Mouse (Mus musculus) MN1 (cell line): ENCODE measurements around the gene Chn1.
"Not testable (repeated sequence)": the region's sequence is repeated elsewhere in the genome, so short reads cannot be mapped to it uniquely, and the experiment has no call there.

Experiments
- DNase-seq: peaks from one replicate; pipeline ENCODE4 v3.0.0-alpha.2; 2016; ENCODE audit warnings: low spot score

Chn1 gene

DNA sequence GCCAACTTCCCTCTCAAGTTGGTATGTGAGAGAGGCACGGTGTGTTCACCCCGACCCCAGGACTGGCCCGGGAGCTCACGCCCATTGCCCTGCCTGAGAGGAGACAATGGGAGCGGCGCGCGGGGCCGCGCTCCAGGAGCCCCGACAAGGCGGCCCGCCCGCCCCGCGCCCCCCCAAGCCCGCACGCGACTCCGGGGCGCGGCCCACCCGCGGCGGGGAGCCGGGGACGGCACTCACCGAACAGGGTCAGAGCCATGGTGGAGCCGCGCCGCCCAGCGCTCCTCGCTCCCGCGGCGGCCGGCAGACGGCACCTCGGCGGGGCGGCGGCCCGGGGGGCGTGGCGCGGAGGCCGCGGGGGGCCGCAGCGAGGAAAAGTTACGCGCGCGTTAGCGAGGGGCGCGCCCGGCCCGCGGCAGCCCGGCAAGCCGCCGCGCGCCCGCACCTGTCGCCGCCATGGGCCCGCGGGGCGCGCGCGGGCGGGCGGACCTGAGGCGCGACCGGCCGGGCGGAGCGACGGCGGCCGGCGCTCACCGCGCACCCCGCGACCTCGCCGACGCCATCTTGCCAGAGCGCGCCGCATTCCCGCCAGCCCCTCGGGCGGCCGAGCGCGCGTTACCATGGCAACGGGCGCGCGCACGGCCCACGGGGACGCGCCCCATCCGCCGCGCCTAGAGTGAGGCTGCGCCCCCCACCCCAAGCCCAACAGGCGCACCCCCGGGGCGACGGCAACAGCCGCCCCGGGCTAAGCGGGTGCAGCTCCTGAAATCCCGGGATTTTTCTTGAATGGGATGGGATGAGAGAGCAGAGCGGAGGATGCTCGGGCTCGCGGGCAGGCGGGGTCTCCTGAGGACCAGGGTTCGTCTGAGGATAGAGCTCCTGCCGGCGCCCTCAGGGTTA, at the start of gene Chn1:
Chn1 (minus strand) TSS at position 561 of the 897 bp plus-strand sequence.
- DNase-seq: peak; percentile 84

DNA sequence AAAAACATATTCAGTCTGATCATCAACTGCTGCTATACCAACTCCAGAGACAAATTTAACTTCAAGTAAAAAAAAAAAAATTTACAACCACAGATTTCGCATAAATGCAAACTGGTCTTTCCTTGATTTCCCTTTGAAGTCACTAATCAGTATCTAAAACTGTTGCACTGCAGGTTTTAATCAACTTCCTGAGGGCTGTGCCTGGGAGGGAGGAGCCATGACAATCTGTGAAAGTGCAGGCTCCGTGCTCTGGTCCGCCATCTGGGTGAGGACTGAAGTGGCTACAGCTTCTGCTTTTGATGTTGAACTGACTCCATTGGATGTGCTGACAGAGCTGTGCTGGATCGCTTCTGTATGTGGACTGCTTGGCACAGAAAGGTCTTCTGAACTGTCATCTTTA, 43.6 kb upstream of the Chn1 start:
- no peak for DNase-seq

DNA sequence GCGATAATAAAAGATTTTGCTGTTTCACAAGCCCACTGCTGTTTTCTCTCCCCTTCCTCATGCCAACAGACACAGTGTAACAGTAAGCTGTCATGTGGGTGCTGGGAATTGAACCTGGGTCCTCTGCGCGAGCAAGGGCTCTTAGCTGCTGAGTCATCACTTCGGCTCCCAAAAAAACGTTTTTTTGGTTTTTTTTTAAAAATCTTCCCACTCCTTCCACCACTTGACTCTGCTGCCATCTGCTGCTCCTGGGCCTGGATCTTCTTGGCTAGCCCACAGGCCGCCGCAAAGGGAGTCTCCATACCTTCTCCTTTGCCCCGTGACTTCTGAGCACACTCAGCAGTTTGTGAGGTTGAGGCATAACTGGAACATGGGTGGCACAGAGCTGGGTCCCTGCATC, 32.5 kb upstream of the Chn1 start:
- no peak for DNase-seq

DNA sequence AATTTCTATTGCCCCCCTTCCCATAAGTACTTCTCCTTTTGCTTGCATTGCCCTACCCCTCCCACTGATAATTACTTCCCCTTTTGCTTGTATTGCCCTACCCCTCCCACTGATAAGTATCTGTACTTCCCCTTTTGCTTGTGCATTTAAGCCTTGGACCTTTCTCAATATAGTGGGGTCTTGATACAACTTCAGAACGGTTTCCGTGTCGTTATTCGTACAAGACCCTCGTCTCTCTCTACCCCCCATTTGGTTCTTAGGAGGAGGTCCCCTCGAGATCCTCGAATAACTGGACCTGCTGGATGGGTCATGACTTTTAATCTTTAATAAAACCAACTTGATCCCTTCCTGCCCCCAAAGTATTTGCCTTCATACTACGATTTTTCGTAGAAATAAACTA, 25.0 kb upstream of the Chn1 start:
- not testable (repeated sequence) for DNase-seq

DNA sequence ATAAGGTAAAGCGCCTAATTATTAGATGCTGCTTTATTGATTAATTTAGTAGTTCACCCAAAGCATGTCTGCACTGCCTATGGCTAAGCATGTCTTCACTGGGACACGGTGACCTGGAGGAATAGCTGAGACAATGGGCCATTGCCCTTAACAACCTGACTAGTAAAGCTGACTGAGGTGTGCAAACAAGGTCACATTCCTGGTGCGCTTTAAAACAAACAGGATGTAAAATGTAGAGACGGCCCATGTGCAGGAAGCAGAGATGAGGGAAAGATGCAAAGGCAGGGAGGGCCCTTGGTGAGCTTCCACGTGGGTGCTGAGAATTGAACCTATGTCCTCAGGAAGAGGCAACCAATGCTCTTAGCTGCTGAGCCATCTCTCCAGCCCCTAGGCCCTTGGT, 23.6 kb upstream of the Chn1 start:
- no peak for DNase-seq

DNA sequence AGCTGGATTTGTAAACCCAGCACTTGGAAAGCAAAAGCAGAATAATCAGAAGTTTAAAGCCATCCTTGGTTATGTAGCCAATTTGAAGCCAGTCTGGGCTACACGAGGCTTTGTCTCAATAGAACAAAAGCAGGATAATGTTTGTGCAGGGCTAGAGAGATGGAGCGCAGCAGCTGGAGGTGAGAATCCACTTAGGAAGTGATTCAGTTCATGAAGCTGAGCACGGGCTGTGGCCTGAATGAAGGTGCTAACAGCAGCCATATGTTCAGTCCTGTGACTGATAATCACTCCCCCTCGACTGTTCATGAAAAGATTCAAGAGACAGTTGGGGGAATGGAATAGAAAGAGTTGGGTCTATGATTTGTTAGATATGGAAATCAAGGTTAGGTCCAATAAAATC, 23.0 kb upstream of the Chn1 start:
- DNase-seq: no peak

DNA sequence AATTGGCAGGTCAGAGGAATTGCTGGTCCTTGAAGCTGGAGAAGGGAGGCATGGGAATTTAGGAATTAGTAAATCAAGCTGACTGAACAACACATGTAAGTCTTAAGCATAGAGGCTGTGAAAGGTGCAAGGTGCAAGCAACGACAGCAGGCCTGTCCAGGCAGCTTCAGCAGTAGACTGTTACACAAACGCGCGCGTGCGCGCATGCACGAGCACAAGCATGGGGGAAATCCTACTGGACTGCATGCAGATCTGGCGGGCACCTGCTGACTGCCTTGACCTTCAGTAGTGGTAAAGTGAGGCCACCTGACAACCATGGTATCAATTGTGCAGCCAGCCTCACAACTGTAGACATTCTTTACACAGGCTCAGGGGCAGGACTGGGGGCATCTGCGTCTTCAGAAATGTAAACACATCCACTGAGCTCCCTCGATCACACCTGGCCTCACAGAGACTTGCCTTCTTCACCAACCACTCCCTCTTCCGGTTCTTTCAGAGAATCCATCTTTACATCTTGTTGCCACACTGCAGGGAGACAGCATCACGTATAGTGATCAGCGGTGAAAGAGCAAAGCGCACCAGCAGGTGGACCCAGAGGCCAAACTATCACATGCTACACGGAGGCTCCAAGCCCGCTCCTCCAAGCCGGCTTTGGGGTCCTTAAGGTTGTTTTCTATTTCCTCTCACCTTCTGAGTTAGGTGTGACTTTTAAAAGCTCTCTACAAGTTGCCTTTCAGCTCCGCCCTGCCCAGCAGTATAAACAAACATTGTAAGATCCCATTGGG, 16.9 kb upstream of the Chn1 start:
- DNase-seq: no peak

DNA sequence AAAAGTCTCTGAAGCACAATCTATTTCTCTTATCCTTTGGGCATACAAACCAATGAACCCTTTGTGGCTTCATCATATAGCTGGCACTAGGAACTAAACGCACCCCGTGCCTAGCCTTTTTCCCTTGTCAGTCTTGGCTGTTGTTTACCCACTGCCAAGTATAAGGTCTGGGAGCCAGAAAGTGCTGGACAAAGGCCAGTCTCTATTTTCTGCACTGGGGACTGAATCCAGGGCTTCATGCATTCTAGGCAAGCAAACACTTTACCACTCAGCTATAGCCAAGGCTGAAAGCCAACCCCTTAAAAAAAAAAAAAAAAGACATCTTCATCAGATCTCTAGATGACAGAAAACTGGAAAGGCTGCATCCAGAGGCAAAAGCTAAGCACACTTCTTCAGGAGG, 15.2 kb upstream of the Chn1 start:
- DNase-seq: no peak

DNA sequence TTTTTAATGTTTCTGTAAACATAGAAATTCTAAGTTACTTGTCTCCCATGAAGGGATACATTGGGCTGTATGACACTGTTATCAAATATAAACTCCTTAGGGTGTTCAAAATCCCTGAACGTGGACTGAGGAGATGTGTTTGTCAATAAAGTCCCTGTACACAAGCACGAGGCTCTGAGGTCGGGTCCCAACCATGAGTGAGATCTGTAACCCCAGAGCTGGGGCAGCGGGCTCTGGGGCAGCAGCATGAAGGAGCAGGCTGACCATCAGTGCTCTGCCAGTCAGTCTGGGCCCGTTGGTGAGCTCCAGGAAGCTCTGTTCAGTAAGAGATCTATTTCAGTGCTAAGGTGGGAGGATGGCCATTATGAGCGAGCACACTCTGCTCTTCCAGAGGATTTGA, 13.2 kb upstream of the Chn1 start:
- no peak for DNase-seq

DNA sequence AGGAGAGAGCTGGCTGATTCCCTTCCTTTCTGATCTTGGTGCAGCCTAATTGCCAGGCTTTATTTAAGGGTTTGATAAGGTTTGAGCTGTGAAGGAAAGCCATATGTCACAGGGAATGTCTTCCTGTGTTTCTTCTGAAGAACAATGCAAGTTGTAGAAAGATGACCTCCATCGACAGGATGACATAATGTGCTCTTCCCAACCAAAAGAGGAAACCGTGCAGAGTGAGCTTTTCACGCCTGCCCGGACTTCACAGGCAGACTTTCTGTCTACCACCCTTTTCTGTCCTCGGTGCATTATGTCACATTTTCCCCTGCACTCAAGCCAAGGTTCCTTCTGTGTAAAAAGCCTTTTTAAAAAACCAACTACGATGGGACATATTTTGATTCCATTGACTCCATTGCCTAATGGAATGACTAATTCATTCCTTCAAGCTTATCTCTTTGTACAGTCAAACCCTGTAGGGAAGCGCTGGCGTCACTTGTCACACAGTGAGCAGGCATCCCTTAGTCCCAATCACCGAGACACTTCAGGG, 7.3 kb upstream of the Chn1 start:
- DNase-seq: no peak

DNA sequence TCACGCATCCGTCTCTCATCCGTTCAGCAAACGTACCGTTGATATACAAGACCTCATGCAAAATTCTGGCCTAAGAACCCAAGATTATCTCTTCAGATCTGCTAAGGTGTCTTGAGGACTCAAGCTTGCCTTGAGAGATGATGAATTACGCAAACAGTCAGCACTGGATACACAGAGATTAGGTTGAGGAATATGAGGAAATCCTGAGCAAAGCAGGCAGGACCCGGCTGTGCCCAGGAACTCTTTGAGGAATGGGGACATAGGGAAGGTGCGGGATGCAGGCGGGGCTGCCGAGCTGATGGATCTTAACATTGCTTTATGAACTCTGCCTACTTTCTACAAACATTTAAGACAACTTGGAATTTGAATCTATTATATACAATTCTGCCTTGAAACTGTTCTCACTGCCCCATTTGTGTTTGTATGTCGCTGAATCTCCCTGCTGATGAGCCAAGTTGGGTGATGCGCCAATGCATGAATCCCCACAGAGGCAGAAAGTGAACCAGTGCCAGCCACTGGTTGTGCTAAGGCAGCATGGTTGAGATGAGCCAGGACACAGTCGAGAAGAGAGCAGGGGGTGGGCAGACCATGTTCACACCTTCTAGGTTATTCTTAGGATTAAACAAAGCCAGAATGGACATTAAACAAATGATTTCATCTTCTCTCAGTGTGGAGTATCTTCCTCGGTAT, 5.3 kb upstream of the Chn1 start:
- DNase-seq: peak; percentile 45

DNA sequence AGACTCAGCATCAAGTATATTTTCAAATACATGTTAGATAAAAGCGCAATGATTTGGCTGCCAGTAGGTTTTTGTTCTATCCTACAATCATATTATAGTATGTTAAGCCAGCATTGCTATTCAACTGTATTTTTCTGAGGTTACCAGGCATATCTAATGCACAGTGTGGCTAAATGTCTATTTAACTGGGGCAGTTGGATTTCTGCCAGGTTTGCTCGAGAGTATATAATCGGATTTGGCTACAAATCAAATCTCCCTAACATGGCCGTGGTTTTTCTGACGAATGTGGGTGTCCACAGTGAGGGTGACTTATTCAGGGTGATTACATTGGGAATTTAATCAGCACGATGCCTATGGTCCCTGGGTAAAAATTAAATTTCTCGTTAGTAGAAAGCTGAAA, 4.7 kb upstream of the Chn1 start:
- DNase-seq: peak; percentile 83

DNA sequence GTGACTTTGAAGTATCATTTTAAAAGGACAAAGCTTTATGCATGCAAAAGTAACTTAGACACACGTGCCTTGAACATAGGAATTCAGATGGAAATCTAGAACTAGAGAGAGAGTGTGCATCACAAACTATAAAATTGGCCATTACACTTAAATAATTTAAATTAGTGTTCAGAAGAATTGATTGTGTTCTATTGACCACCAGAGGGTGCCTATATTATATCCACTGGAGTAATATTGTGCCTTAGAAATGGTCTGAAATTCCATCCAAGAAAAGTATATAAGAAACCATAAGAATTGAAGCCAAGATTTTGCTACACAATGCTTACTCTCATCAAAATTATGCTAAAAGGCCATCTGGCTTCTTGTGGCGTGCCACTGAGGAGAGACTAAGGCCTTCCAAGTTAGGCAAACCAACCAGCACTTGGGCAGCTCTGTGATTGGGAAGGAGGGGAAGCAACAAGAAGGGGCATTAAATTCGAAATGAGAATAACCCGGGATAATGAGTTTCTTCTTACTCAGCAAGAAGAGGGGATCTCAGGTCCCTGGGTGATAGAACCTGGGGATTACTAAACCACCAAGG, 4.0 kb upstream of the Chn1 start:
- DNase-seq: peak; percentile 20

DNA sequence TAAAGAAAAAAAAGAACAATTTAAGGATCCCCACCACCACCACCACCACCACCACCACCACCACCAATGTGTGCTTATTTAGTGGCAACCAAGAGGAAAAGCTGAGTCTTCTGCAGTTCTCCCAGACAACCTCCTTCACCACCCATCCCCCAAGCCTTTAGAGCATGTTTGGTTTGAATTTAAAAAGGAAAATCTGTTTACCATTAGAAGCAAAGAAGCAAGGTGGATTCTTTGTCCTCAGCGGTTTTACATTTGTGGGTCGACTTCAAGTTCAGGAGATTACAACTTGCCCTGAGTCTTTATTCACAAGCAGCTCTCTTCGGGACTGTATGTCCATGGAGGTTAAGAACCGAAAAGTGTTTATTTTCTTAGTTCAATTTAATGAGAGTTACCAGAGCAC, 1.8 kb upstream of the Chn1 start:
- no peak for DNase-seq

DNA sequence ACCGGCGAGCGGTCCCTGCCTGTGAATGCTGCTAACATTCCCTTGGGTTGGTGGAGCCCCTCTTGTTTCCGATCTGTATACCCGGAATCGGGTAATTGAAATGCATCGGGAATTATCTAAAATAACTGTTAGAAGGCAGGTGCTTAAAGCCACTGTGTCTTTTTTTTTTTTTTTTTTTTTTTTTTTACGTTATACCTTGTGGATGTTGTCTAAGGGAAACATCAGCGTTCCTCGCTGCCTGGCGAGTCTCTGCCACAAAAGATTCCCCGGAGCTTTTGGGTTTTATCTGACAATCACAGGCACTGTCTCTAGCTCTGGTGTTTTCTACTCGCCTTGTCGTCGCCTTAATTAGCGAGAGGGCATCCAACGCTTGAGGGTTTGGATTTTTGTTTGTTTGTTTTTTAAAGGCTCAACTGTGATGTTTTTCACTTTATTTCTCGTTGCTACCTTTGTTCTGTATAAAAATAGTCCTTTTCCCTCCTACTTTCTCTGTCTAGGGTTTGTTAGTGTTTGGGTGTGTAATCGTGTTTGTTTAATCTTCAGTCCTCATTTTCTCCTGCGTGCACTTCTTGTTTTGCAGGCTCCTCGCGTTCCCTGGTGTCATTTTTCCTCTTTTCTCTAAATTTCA, 651 bp upstream of the Chn1 start:
- no peak for DNase-seq

DNA sequence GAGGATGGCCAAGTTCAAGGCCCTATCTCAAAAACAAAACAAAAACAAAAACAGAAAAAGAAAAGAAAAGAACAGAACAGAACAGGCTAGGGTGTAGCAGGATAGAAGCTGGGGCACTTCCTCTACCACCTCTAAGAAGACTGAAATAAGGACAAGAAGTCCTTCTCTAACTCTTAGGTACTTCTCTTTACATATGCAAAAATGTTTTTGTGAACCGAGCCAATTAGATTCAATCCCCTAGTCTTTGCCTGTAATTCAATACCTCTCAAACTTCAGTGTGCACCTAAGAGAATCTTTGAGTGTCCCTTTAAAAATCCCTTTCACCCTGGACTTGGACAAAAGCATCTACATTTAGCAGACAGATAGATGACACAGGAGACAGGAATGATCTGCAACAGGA, 2.2 kb downstream of the Chn1 start:
- DNase-seq: no peak

DNA sequence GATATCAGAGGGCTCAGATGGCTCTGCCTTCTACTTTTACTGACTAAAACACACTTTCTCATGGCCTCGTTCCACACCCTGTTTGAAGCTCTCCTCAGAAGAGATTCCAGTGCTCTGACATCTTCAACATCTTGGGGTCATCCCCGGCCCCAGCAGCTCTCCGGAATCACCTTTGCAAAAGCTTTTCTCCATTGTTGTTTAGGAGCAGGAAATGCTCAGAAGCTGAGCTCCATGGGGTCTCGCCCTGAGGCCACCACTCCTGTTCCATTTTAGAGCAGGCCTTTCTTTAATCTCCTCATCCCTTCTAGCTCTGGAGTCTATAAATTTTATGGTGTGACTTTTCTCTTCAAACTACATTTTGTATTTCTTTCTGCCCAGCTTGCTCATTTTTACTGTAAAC, 6.5 kb downstream of the Chn1 start:
- DNase-seq: no peak

DNA sequence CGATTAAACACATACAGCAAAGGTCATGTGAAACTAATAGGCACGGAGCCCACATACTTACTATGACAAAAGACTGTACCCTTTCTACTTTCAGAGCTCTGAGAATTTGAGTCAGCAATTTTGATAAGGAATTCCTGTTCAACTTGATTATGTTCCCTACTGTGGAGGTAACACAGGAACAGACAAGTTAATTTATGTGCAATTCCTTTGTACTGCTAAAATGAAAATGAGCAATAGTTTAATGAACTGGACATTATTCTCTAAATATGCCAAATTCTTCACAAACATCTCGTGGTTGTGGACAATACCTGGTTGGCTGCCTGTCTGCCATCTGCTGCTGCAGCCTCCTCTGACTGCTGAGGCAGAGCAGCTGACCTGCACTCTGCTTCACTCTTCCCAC, 11.6 kb downstream of the Chn1 start:
- no peak for DNase-seq

DNA sequence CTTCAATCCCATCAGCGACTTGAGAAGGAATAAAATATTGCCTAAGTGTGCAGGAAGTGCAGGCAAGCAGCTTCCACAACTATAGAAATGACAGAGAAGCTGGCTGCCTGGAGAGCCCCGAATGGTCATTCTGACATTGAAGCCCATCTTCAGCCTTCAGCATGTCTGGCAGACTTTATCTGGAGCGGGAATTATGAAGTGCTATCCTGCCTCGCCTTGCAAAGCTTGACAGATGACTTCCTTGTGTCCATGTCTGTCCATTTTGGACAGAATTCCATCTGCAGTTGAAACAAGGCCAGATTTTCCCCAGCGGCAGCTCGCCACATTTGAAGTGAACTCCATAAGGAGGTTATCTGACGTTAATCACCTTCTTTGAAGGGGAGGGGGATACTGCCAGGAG, 15.2 kb downstream of the Chn1 start:
- no peak for DNase-seq

DNA sequence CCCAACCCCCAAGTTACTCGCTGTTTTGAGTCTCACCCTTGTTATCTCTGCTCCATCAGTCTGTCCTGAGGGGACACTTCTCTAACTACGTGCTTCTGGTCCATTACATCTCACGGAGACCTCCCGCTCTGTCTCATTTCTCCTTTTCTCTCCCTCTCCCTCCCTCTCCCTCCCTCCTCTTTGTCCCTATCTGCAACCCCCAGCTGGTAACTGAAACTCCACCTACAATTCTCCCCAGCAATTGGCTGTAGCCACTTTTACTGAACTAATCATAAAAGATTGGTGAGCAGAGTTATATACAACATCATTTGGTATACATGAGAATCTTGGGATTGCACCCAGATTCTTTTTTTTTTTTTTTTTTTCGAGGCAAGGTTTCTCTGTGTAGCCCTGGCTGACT, 16.1 kb downstream of the Chn1 start:
- DNase-seq: no peak

DNA sequence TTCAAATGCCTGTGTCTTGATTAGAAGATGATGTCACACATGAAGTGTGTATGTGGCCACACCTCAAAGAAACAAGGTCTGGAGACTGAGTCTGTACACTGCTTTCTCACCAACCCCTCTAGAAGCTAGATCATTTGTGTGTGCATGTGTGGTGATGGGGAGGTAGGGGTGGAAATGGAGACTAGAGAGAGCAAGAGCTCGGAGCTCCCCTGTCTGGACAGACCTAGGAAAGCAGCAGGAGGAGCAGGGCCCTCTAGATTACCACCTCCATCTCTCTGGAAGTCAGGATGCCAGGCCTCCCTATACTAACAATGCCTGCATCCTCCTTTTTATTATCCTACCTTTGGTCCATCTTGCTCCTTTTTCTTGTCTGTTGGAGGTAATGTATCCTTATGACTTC, 27.8 kb downstream of the Chn1 start:
- DNase-seq: no peak

DNA sequence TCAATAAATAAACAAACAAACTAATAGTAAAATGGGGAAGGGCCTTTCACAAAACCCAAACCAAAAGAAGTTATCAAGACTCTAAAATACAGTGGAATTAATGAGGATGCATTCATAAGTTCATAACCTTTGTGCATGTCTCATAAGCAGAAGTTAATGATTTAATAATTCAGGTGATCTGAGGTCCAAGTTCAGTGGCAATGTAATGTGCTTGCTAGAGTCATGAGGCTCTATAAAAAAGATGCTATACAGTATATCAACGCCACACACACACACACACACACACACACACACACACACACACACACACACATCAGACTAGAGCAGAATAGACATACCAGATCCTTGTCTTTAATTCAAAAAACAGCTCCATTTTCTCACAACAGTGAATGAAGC, 28.8 kb downstream of the Chn1 start:
- no peak for DNase-seq
